Mouse (Mus musculus) bone marrow macrophage, adult 2 months (primary cell): ENCODE measurements around the gene Mrpl20. TPM values are rescaled to one million over a fixed set of nuclear protein-coding genes. Genes with fewer than 3 reads are reported as not detected.

Experiments used
- H3K27ac ChIP-seq: 2 replicates; pipeline ENCODE4 v1.5.1; 2012; ENCODE audit warnings: low read depth, low read length; ENCODE audit not compliant: insufficient read depth
- H3K4me1 ChIP-seq: 2 replicates; pipeline ENCODE4 v1.6.1; 2012; ENCODE audit warnings: low read length; ENCODE audit not compliant: control insufficient read depth, insufficient read depth
- H3K4me3 ChIP-seq: 2 replicates; pipeline ENCODE4 v1.5.1; 2012; ENCODE audit warnings: mild to moderate bottlenecking, low read length, moderate library complexity; ENCODE audit not compliant: insufficient read depth
- CTCF ChIP-seq: IDR thresholded peaks from 2 replicates; pipeline ENCODE4 v1.5.1; 2012; ENCODE audit warnings: low read depth, mild to moderate bottlenecking, low read length, moderate library complexity
- POLR2A ChIP-seq: IDR thresholded peaks from 2 replicates; pipeline ENCODE4 v1.6.1; 2012; ENCODE audit warnings: mild to moderate bottlenecking, low read depth, low read length, borderline replicate concordance
- polyA plus RNA-seq: library from polyadenylated mRNA; stranded (reverse); fragments of >200 nt; gene quantifications from 2 replicates; pipeline ENCODE4 v1.2.4, GENCODE M21; 2012; ENCODE audit not compliant: missing spikeins, insufficient read depth, insufficient read length

Mrpl20 gene
- polyA plus RNA-seq, result 81.6 and 99.5 TPM in 2 replicates

DNA sequence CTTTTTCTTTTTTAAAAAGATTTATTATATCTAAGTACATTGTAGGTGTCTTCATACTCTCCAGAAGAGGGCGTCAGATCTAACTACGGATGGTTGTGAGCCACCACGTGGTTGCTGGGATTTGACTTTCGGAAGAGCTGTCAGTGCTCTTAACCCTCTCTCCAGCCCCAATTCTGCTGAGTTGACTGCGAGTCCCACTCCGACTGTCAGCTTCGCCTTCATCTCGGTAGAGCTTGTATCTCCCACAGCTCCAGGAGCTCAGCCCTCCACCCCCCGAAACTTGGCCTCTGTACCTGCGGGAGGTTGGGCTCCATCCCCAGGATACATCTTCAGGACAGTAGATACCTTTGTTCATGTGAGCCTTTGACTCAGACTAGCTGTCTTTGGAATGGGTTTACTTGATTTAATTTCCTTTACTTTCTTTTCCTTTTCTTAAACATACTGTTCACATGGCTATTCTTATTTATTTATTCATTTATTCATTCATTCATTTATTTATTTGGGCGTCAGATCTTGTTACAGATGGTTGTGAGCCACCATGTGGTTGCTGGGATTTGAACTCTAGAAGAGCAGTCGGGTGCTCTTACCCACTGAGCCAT is at the start of gene Mrpl20:
Gene Mrpl20 (plus strand): TSS at position 138 of the 599 bp plus-strand sequence.
- Histone ChIP-seq H3K4me1 (peaks cover 9% of the 10 kb centered on the region), H3K4me3 (peak within 1 kb of the TSS; percentile 88), H3K27ac (peak within 1 kb of the TSS; percentile 56)
- TF ChIP-seq CTCF (no peak), POLR2A (no peak)

DNA sequence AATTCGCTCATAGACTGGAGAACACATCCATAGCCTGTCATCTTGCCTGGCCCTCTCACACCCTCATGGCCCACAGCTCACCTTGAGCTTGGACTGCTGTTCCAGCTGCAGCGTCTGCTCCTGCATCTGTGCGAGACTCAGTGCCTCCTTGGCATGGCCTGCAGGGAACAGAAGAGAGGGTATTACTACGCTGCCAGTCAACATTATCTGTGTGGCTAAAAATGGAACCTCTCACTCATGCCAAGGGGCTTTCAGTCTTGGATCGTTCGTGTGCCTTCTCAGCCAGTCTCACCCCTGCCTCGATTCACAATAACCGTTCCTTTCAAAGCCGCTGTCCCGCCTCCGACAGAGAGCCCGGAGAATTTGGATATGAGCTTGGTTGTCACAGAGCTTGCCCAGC is 45.7 kb upstream of the Mrpl20 start:
- no peak overlapping the region for H3K4me3 ChIP-seq

DNA sequence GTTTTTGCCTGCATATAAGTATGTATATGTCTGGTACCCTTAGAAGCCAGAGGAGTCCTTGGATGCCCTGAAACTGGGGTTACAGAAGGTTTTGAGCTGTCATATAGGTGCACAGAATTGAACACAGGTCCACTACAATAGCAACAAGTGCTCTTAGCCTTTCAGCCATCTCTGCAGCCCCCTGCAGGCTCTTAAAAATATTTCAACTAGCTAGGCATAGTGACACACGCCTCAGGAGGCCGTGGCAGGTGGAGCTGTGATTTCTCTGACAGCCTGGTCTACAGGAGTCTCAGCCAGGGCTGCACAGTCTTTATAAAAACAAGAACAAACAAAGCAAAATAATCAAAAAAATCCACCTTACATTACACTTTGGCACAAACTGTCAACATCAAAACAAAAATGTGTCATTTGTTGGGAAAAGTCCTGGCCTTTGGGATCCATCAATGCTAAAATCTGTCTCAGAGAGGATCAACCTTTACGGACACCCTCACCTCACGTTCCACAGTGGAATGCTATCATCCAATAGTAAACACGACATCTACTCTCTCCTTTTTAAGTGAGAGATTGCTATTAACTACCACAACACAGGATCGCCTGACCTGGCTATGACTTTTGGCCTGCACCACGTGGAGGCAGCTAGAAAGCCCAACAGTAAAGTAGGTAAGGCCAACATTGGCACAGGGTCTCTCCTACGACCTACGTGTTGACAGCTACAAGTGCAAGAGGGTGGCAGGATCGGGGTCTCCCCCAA is 42.6 kb upstream of the Mrpl20 start:
- Histone ChIP-seq H3K4me1 (peaks cover 15% of the 10 kb centered on the region), H3K4me3 (peak overlapping the region; percentile 78), H3K27ac (peak overlapping the region; percentile 38)
- no peak for TF ChIP-seq CTCF
- TF ChIP-seq POLR2A, result no peak

More for the DNA sequence above, 45.7 kb upstream of the Mrpl20 start:
- TF ChIP-seq POLR2A (no peak), CTCF (no peak)
- Histone ChIP-seq H3K27ac (no peak overlapping the region), H3K4me1 (peaks cover 10% of the 10 kb centered on the region)

DNA sequence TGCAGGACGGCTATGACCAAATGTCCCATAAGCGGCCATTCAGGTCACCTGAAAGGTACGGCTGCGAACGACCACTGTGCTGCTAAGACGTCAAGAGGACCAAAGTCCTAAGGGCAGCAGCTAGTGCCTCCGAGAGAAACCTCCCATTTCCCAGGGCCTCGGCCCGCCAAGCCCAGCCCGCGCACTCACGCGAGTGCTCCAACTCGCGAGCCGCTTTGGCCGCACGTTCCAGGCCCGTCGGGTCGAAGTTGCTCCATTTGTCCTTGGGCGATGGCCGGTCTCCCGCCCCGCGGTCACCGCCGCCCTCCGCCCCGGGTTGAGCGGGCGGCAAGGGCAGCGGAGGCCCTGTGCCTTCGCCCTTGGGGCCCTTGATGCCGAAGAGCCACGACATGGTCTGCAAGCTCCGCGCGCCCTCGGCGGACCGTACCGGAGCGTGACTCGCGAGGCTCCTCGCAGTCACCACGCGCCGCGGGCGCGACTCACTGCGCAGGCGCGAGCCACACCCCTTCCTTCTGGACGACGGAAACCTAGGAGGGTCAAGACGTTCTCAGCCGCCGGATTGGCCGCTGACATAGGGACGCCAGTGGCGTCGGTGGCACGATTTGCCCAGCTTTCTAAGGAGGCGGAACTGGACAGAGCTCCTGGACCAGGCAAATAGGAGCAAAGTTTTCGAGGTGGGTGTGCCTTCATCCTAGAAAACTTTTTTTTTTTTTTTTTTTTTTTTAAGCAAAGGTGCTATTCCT is 41.9 kb upstream of the Mrpl20 start, which contains the start of gene Atad3a:
Gene Atad3a (minus strand): TSS at position 481 of the 743 bp plus-strand sequence.
- Histone ChIP-seq H3K4me3 (peak within 1 kb of the TSS; percentile 78), H3K4me1 (peaks cover 15% of the 10 kb centered on the region), H3K27ac (peak within 1 kb of the TSS; percentile 38)
- TF ChIP-seq POLR2A (no peak), CTCF (no peak)

DNA sequence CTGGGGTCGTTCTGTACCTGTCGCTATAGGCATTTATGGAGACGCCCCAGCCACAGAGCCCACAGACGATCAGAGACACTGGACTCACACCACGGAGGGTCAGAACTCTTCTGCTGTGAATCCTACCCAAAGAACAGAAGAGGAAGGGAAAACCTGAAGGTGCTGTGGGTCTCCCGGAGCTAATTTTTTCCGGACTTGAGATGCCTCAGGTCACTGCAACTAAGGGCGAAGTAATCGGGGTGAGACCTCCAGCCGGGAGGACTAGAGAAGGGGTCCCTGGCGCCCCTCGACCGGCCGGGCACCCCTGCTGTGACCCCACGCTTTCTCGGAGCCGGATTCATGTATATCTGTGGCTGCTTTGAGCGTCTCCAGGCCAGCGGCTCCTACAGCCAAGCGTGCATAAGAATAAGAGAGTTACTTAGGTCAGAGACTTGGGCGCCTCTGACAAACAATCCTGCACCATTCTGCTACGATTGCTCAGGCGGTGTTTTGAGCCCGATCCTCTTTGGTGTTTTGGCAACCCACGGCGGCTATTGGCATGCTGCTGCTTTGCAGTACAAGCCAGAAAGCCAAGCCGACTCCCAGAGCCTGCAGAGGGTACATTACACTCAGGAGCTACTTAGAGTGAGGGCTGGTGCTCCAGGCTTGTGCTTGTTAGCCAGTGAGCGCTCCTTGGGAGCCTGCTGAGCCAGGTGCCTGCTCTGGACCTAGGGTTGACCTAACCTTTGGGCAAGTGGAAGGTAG is 41.1 kb upstream of the Mrpl20 start:
- TF ChIP-seq POLR2A, result no peak; the same call in 1 of the 2 replicates
- no peak for TF ChIP-seq CTCF
- Histone ChIP-seq H3K4me1 (peaks cover 15% of the 10 kb centered on the region), H3K27ac (peak overlapping the region; percentile 20; the same call in 1 of the 2 replicates), H3K4me3 (peak overlapping the region; percentile 71)

DNA sequence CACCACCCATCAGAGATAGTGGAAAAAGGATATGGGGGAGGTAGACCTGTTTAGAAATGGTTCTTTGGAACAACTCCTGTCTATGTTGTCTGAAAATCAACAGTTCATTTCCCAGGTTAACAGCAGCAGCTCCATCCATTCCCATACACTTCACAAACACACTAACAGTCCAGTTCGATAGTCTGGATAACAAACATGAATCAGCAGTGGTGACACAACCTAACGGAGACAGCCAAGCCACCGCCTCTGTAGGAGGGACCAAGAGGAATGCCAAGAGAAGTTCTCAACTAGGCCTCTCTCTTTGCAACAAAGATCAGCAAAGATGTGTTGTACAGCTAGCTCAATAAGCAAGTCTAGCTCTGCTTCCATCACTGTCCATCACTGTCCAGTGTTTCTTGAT is 40.3 kb upstream of the Mrpl20 start:
- H3K4me3 ChIP-seq, result no peak overlapping the region
- H3K4me1 ChIP-seq, result peaks cover 15% of the 10 kb centered on the region
- no peak overlapping the region for H3K27ac ChIP-seq
- TF ChIP-seq POLR2A, result no peak
- no peak for TF ChIP-seq CTCF

DNA sequence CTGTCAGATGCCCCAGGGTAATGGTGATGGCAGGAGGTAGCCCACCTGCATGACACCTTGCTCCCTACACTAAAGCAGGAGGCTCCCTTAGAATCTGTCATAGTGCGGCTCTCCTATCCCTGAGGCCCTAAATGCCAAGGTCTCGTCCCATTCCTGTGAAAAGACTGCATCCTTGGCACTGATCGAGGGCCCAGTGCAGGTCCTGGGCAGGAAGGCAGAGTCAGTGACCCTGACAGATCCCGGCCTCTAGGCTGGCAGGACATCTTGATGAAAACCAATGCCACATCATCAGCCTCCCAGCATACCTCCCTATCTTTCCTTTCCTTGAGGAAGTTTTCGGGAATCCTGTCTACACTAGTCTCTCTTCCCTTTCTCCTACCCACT is 33.2 kb upstream of the Mrpl20 start:
- H3K4me3 ChIP-seq, result peak overlapping the region; percentile 73
- peaks cover 5% of the 10 kb centered on the region; the same call in 1 of the 2 replicates for H3K4me1 ChIP-seq
- TF ChIP-seq POLR2A, result no peak
- no peak for TF ChIP-seq CTCF
- no peak overlapping the region for H3K27ac ChIP-seq

DNA sequence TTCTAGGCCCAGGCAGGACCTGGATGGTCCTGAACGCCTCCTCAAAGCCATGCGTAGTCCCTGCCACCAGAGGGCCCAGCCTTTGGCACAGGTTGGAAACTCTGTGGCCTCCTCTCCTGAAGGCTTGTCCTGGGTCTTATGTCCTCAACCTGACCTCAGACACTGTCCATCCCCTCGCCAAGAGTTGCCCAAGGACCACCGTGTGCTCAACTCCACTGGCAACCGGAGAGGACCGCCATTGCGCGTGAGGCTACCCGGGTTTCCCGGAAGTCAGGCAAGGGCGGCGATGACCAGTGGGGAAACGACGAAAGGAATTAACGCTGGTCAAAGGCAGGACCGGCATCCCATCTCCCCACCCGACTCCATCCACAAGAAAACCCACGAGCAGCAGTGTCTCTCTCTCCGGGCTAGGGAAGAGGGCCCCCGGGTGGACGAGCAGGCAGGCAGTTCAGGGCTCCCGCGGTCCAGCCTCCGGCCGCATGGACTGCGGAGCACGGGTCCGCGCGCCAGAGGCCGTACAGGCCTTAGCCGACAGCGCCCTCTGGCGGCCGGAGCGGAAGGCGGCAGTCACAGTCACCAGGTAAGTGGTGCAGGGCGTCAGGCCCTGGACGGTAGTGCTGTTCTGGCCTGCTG is 32.7 kb upstream of the Mrpl20 start:
- Histone ChIP-seq H3K4me1 (peaks cover 5% of the 10 kb centered on the region; the same call in 1 of the 2 replicates), H3K27ac (peak overlapping the region; percentile 67), H3K4me3 (peak overlapping the region; percentile 73)
- TF ChIP-seq POLR2A (no peak), CTCF (peak; percentile 69)
